Mouse (Mus musculus) neural tube, embryonic 11.5 days (tissue): ENCODE results near the gene Hectd4. TPM values are rescaled to one million over a fixed set of nuclear protein-coding genes. Genes with fewer than 3 reads are reported as not detected.

Experiments
- ATAC-seq: fragments of 200-750 bp; cut with Nextera tagmentation; 2 replicates; pipeline ENCODE4 v1.8.0; 2017; ENCODE audit warnings: moderate number of reproducible peaks, mild to moderate bottlenecking, moderate TSS enrichment, moderate library complexity; ENCODE audit not compliant: insufficient read depth, low FRiP score, low TSS enrichment
- DNase-seq: peaks from one replicate; pipeline ENCODE4 v3.0.0-alpha.2; 2015; ENCODE audit warnings: low spot score
- H3K27ac ChIP-seq: fragments of 300-500 bp; sonication (generic); 2 replicates; pipeline ENCODE4 v1.5.1; 2014; ENCODE audit warnings: low read depth, mild to moderate bottlenecking, low read length
- H3K27me3 ChIP-seq: fragments of 300-500 bp; sonication (generic); 2 replicates; pipeline ENCODE4 v1.6.1; 2014; ENCODE audit warnings: mild to moderate bottlenecking, low read length, mixed read lengths; ENCODE audit not compliant: control insufficient read depth, insufficient read depth
- H3K36me3 ChIP-seq: fragments of 300-500 bp; sonication (generic); 2 replicates; pipeline ENCODE4 v1.6.1; 2014; ENCODE audit warnings: mild to moderate bottlenecking, low read length, moderate library complexity, mixed read lengths; ENCODE audit not compliant: control insufficient read depth, insufficient read depth
- H3K4me1 ChIP-seq: fragments of 300-500 bp; sonication (generic); 2 replicates; pipeline ENCODE4 v1.6.1; 2014; ENCODE audit warnings: low read length, mixed read lengths; ENCODE audit not compliant: control insufficient read depth, insufficient read depth
- H3K4me2 ChIP-seq: fragments of 300-500 bp; sonication (generic); 2 replicates; pipeline ENCODE4 v1.6.1; 2014; ENCODE audit warnings: low read depth, mild to moderate bottlenecking, moderate library complexity
- H3K4me3 ChIP-seq: fragments of 300-500 bp; sonication (generic); 2 replicates; pipeline ENCODE4 v1.5.1; 2014; ENCODE audit warnings: low read depth, low read length
- H3K9ac ChIP-seq: fragments of 300-500 bp; sonication (generic); 2 replicates; pipeline ENCODE4 v1.6.1; 2014; ENCODE audit warnings: mild to moderate bottlenecking, low read length
- H3K9me3 ChIP-seq: fragments of 300-500 bp; sonication (generic); 2 replicates; pipeline ENCODE4 v1.6.1; 2016; ENCODE audit warnings: low read length; ENCODE audit not compliant: control insufficient read depth
- WGBS: fragments of 180-500 bp; shearing (Covaris S2); extraction: QIAGEN DNeasy Blood & Tissue Kit; methylation state at CpG from one replicate; pipeline ENCODE4 v1.1.7; 2014; 5-methylcytosine and 5-hydroxymethylcytosine counted together
- polyA plus RNA-seq: library from polyadenylated mRNA; unstranded; fragments of >200 nt; fragmentation: Nextera tagmentation; extraction: Ambion mirVana; gene quantifications from 2 replicates; pipeline ENCODE4 v1.2.1, GENCODE M21; 2014

Gene Hectd4
- polyA plus RNA-seq, 1 experiment from 2014 or later: 11.7 TPM

- Histone ChIP-seq H3K27me3 (no peaks in the 10 kb centered on the region), H3K9me3 (no peaks in the 10 kb centered on the region), H3K4me3 (no peak overlapping the region), H3K9ac (no peak overlapping the region), H3K27ac (no peak overlapping the region), H3K36me3 (peaks cover 23% of the 10 kb centered on the region), H3K4me1 (no peaks in the 10 kb centered on the region), H3K4me2 (no peak overlapping the region)
- DNase-seq (no peak), ATAC-seq (no peak)
- whole genome bisulfite sequencing: 92% methylated on average over 9 of the region's 9 CpGs
Measured at GRCm38 (mm10) chr5:121333976-121334375, 114.0 kb downstream of the Hectd4 start.

DNA sequence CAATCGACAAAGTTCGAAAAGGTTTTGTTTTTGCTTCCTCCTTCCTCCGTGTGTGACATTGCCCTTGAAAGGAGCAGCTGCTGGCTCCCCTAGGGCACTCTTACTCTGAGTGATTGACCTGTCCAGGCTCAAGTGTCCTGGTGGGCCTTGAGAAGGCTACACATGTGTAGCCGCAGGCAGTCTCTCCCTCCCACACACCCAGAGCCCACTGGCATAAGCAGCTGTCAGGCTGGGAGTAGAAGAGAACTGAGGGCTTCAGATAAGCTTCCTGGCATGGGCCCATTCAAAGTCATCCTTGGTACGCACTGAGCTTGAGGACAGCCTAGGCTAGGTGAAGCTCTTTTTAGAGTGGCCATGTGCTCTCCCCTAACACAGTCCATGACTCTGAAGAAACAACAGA lies 114.4 kb downstream of the Hectd4 start:
- Histone ChIP-seq H3K4me3 (no peak overlapping the region), H3K4me1 (no peaks in the 10 kb centered on the region), H3K9me3 (no peaks in the 10 kb centered on the region), H3K27ac (no peak overlapping the region), H3K27me3 (no peaks in the 10 kb centered on the region), H3K4me2 (no peak overlapping the region), H3K9ac (no peak overlapping the region), H3K36me3 (peaks cover 23% of the 10 kb centered on the region)
- WGBS: 73% methylated on average over 5 of the region's 5 CpGs
- ATAC-seq: no peak
- no peak for DNase-seq

- Histone ChIP-seq H3K4me1 (no peaks in the 10 kb centered on the region), H3K27me3 (no peaks in the 10 kb centered on the region), H3K4me2 (no peak overlapping the region), H3K9ac (no peak overlapping the region), H3K27ac (no peak overlapping the region), H3K9me3 (no peaks in the 10 kb centered on the region), H3K36me3 (peaks cover 23% of the 10 kb centered on the region), H3K4me3 (no peak overlapping the region)
- DNase-seq (no peak), ATAC-seq (no peak)
- WGBS: 82% methylated on average over 4 of the region's 4 CpGs
Measured at GRCm38 (mm10) chr5:121335426-121335825, 115.4 kb downstream of the Hectd4 start.

DNA sequence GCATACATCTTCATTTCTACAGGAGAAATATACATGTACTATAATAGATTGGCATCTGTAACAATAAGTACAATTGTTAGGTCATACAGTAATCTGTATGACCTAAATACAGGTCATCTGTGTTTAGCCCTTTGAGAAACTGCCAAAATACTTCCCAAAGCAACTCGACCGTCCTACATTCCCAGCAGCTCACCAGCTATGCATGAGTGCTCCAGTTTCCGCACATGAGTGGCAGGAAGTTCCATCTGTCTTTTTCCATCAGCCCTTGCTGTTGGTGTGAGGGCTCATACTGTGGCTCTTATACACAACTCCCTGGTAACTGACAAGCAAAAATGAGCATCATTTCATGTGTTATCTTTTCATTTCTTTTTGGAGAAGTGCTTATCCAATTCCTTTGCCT lies 116.0 kb downstream of the Hectd4 start:
- no peak for ATAC-seq
- Histone ChIP-seq H3K9ac (no peak overlapping the region), H3K9me3 (no peaks in the 10 kb centered on the region), H3K36me3 (peaks cover 23% of the 10 kb centered on the region), H3K4me3 (no peak overlapping the region), H3K4me1 (no peaks in the 10 kb centered on the region), H3K4me2 (no peak overlapping the region), H3K27me3 (no peaks in the 10 kb centered on the region), H3K27ac (no peak overlapping the region)
- WGBS: 86% methylated on average over 3 of the region's 3 CpGs
- DNase-seq: no peak

DNA sequence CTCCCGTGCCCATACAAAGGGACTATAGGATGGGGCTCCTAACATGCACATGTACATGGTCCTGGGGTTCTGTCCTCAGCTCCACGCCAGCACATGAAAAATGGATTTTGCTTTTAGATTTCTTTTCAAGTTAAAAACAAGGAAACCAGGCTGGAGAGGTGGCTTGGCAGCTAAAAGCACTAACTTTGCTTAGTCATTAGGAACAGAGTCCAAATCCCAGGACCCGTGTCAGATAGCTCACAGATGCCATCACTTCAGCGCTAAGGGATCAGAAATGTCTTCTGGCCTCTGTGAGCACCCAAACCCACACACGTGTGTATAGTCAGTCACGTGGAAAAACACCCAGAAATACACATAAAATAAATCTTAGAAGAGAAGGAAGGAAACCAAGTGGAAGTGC lies 116.8 kb downstream of the Hectd4 start:
- H3K27me3 ChIP-seq: no peaks in the 10 kb centered on the region
- ATAC-seq: no peak
- WGBS: 92% methylated on average over 6 of the region's 6 CpGs

GRCm38 (mm10) chr5:121339507-121340230 lies 119.7 kb downstream of the Hectd4 start:
- Histone ChIP-seq H3K27me3 (no peaks in the 10 kb centered on the region), H3K4me2 (no peak overlapping the region), H3K4me1 (no peaks in the 10 kb centered on the region), H3K9ac (no peak overlapping the region), H3K4me3 (no peak overlapping the region), H3K36me3 (peaks cover 20% of the 10 kb centered on the region), H3K27ac (no peak overlapping the region), H3K9me3 (no peaks in the 10 kb centered on the region)
- no peak for DNase-seq
- ATAC-seq: no peak
- 92% methylated on average over 7 of the region's 7 CpGs for WGBS

More for the DNA sequence above, 116.8 kb downstream of the Hectd4 start:
- Histone ChIP-seq H3K9ac (no peak overlapping the region), H3K36me3 (peaks cover 21% of the 10 kb centered on the region), H3K4me1 (no peaks in the 10 kb centered on the region), H3K27ac (no peak overlapping the region), H3K9me3 (no peaks in the 10 kb centered on the region), H3K4me3 (no peak overlapping the region), H3K4me2 (no peak overlapping the region)
- no peak for DNase-seq

- DNase-seq: peak; percentile 36
- peaks cover 20% of the 10 kb centered on the region for H3K36me3 ChIP-seq
Measured at GRCm38 (mm10) chr5:121340965-121341473, 121.0 kb downstream of the Hectd4 start.

GRCm38 (mm10) chr5:121342490-121342889 lies 122.5 kb downstream of the Hectd4 start:
- Histone ChIP-seq H3K27ac (no peak overlapping the region), H3K4me1 (no peaks in the 10 kb centered on the region), H3K36me3 (peaks cover 14% of the 10 kb centered on the region), H3K27me3 (no peaks in the 10 kb centered on the region), H3K9ac (no peak overlapping the region), H3K4me3 (no peak overlapping the region), H3K9me3 (no peaks in the 10 kb centered on the region), H3K4me2 (no peak overlapping the region)
- no peak for DNase-seq
- no peak for ATAC-seq
- 92% methylated on average over 11 of the region's 11 CpGs for WGBS

More at GRCm38 (mm10) chr5:121340965-121341473, 121.0 kb downstream of the Hectd4 start:
- no peak for ATAC-seq
- Histone ChIP-seq H3K9ac (no peak overlapping the region), H3K27ac (no peak overlapping the region), H3K4me1 (no peaks in the 10 kb centered on the region), H3K4me3 (no peak overlapping the region), H3K27me3 (no peaks in the 10 kb centered on the region), H3K9me3 (no peaks in the 10 kb centered on the region), H3K4me2 (no peak overlapping the region)
- 33% methylated on average over 7 of the region's 7 CpGs for WGBS

GRCm38 (mm10) chr5:121343997-121344396 lies 124.0 kb downstream of the Hectd4 start:
- Histone ChIP-seq H3K4me1 (no peaks in the 10 kb centered on the region), H3K36me3 (peaks cover 15% of the 10 kb centered on the region), H3K27ac (no peak overlapping the region), H3K4me3 (no peak overlapping the region), H3K9ac (no peak overlapping the region), H3K27me3 (no peaks in the 10 kb centered on the region), H3K9me3 (no peaks in the 10 kb centered on the region), H3K4me2 (no peak overlapping the region)
- no peak for ATAC-seq
- DNase-seq: no peak
- WGBS: 90% methylated on average over 8 of the region's 8 CpGs
